Mouse (Mus musculus): ENCODE measurements around the gene Spata2. TPM values are rescaled to one million over a fixed set of nuclear protein-coding genes. Genes with fewer than 3 reads are reported as not detected.
A peak's percentile ranks its signal among the peaks of the same experiment; 100 is the strongest.

Spata2 gene
- polyA plus RNA-seq, 1 experiment from 2014 or later: 8.3 TPM

DNA sequence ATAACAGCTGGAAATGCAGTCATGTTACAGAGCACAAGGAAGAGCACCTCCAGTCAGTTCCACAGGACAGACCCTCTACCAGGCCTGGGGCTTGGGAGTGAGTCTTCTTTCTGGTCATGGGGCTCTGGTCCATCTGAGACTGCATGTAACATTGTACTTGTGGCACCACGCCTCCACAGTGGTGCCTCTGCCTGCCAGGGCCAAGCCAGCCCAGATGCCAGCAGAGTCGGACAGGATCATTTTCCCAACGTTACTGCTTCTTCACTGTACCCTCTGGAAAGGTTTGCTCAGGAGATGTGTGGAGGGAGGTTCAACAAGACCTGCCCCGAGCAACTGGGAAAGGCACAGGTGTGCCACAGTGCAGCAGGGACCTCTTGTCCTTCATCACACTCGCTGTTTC lies 23.0 kb upstream of the Spata2 start:
- Histone ChIP-seq H3K4me1 (ENCODE audit: control insufficient read depth, low read depth, low read length) (peaks cover 2% of the 10 kb centered on the region), H3K9me3 (replicated peaks; ENCODE audit: control insufficient read depth, low read length) (no peaks in the 10 kb centered on the region), H3K4me3 (ENCODE audit: low read depth, low read length) (no peak overlapping the region), H3K27ac (ENCODE audit: low read length) (no peak overlapping the region), H3K27me3 (ENCODE audit: control insufficient read depth, insufficient read depth, low read depth, low read length) (no peaks in the 10 kb centered on the region), H3K4me2 (ENCODE audit: low read depth, low read length) (no peak overlapping the region), H3K9ac (ENCODE audit: low read depth, low read length) (no peak overlapping the region), H3K36me3 (ENCODE audit: control insufficient read depth, insufficient read depth) (peaks cover 40% of the 10 kb centered on the region)
- ATAC-seq (ENCODE audit: low read depth): no peak
- 78% methylated on average over 5 of the region's 5 CpGs for WGBS (ENCODE audit: insufficient replicate concordance)

DNA sequence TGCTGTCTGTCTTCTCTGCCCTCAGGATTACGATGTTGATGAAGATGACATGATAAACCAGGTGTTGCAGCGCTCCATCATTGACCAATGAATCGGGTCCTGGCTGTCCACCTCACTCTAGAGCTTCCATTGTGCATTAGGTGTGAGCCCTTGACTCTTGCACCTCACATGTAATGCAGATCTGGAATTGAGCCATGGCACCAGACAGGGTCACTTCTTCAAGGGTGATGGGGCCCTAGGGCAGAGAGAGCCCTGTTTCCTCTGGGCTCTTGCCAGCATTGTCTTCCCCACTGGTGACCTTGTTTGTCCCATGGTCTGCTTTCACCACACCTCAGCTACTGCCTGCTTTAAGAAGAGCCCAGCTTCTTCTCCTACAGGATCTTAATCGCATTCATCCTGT lies 22.0 kb upstream of the Spata2 start:
- Histone ChIP-seq H3K4me2 (ENCODE audit: low read depth, low read length) (no peak overlapping the region), H3K9me3 (replicated peaks; ENCODE audit: control insufficient read depth, low read length) (no peaks in the 10 kb centered on the region), H3K27me3 (ENCODE audit: control insufficient read depth, insufficient read depth, low read depth, low read length) (no peaks in the 10 kb centered on the region), H3K36me3 (ENCODE audit: control insufficient read depth, insufficient read depth) (peaks cover 40% of the 10 kb centered on the region), H3K27ac (ENCODE audit: low read length) (no peak overlapping the region), H3K4me1 (ENCODE audit: control insufficient read depth, low read depth, low read length) (peaks cover 10% of the 10 kb centered on the region), H3K9ac (ENCODE audit: low read depth, low read length) (no peak overlapping the region), H3K4me3 (ENCODE audit: low read depth, low read length) (no peak overlapping the region)
- no peak for ATAC-seq (ENCODE audit: low read depth)
- 88% methylated on average over 4 of the region's 4 CpGs for WGBS (ENCODE audit: insufficient replicate concordance)

DNA sequence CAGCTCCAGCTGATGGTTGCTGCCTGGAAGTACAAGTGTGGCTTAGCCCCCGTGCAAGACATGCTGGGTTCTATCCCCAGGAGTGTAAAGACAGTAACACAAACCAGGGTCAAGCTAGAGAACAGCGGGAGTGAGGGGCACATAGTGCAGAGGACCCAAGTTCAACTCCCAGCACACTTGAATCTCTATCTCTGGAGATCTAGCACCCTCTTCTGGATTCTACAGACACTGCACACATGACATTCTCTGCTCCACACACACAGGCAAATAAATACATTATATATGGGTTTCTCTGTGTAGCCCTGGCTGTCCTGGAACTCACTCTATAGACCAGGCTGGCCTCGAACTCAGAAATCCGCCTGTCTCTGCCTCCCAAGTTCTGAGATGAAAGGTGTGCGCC lies 20.3 kb upstream of the Spata2 start:
- Histone ChIP-seq H3K4me3 (ENCODE audit: low read depth, low read length) (no peak overlapping the region), H3K27ac (ENCODE audit: low read length) (no peak overlapping the region), H3K4me2 (ENCODE audit: low read depth, low read length) (no peak overlapping the region), H3K9me3 (replicated peaks; ENCODE audit: control insufficient read depth, low read length) (no peaks in the 10 kb centered on the region), H3K4me1 (ENCODE audit: control insufficient read depth, low read depth, low read length) (peaks cover 10% of the 10 kb centered on the region), H3K36me3 (ENCODE audit: control insufficient read depth, insufficient read depth) (peaks cover 44% of the 10 kb centered on the region), H3K9ac (ENCODE audit: low read depth, low read length) (no peak overlapping the region), H3K27me3 (ENCODE audit: control insufficient read depth, insufficient read depth, low read depth, low read length) (no peaks in the 10 kb centered on the region)
- no peak for ATAC-seq (ENCODE audit: low read depth)
- WGBS (ENCODE audit: insufficient replicate concordance): 73% methylated on average over 5 of the region's 5 CpGs

DNA sequence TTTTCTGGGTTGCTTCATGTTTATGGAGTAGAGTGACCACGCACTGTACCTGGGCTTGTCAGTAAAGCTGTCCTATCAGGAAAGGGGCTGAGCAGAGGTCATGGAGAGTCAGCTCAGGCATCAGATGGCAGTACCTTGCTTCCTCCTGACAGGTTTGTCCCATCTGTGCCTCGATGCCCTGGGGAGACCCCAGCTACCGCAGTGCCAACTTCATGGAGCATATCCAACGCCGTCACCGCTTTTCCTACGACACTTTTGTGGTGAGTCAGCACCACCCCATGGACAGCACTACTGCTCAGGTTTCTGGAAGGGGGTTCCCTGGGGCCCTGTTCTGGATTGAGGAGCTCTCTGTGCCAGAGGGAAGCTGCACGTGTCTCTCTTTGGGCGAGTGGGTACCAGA lies 19.7 kb upstream of the Spata2 start:
- no peak overlapping the region for H3K9ac ChIP-seq (ENCODE audit: low read depth, low read length)
- no peaks in the 10 kb centered on the region for H3K27me3 ChIP-seq (ENCODE audit: control insufficient read depth, insufficient read depth, low read depth, low read length)
- no peak overlapping the region for H3K27ac ChIP-seq (ENCODE audit: low read length)
- peaks cover 44% of the 10 kb centered on the region for H3K36me3 ChIP-seq (ENCODE audit: control insufficient read depth, insufficient read depth)
- 88% methylated on average over 9 of the region's 9 CpGs for WGBS (ENCODE audit: insufficient replicate concordance)
- H3K4me3 ChIP-seq (ENCODE audit: low read depth, low read length): no peak overlapping the region
- ATAC-seq (ENCODE audit: low read depth): no peak
- H3K4me2 ChIP-seq (ENCODE audit: low read depth, low read length): no peak overlapping the region
- peaks cover 10% of the 10 kb centered on the region for H3K4me1 ChIP-seq (ENCODE audit: control insufficient read depth, low read depth, low read length)
- no peaks in the 10 kb centered on the region for H3K9me3 ChIP-seq (replicated peaks; ENCODE audit: control insufficient read depth, low read length)

DNA sequence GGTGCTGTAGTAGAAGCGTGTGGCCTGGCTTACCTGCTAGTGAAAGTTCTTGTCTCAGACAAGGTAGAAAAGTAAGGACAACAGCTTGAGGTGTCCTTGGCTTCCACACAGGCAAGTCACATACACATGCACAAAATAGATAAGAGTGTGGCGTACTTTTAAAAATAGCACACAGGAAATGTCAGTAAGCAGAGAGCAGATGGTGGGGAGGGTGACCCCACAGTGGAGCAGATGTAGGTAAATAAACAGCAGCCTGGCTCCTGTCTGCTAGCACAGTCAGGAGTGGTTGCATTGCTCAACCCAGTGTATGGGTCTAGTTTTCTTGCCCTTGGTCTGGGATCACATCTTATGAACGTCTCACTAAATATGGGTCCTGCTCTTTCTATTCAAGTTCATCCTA lies 17.8 kb upstream of the Spata2 start:
- Histone ChIP-seq H3K27ac (ENCODE audit: low read length) (peak overlapping the region; percentile 40; the same call in 1 of the 2 replicates), H3K4me3 (ENCODE audit: low read depth, low read length) (no peak overlapping the region), H3K4me1 (ENCODE audit: control insufficient read depth, low read depth, low read length) (peaks cover 20% of the 10 kb centered on the region), H3K27me3 (ENCODE audit: control insufficient read depth, insufficient read depth, low read depth, low read length) (no peaks in the 10 kb centered on the region), H3K36me3 (ENCODE audit: control insufficient read depth, insufficient read depth) (peaks cover 44% of the 10 kb centered on the region), H3K4me2 (ENCODE audit: low read depth, low read length) (no peak overlapping the region), H3K9ac (ENCODE audit: low read depth, low read length) (peak overlapping the region; percentile 13; the same call in 1 of the 2 replicates), H3K9me3 (replicated peaks; ENCODE audit: control insufficient read depth, low read length) (no peaks in the 10 kb centered on the region)
- ATAC-seq (ENCODE audit: low read depth): peak; percentile 73
- 18% methylated on average over 3 of the region's 3 CpGs for WGBS (ENCODE audit: insufficient replicate concordance)

DNA sequence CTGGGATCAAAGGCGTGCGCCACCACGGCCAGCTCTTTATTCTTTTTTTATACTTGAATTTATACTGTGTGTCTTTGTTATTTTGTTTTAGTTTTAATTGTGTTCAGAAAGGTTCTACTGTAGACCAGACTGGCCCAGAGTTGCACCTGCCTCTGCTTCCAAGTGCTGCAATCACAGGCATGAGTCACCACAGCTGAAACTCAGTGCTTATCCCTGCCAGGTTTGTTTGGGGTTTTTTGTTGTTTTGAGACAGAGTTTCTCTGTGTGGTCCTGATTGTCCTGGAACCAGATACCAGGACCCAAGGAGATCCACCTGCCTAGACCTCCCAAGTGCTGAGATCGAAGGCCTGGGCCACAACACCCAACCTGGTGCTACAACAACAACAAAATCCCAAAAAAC lies 15.9 kb upstream of the Spata2 start:
- no peak overlapping the region for H3K4me3 ChIP-seq (ENCODE audit: low read depth, low read length)
- H3K9me3 ChIP-seq (replicated peaks; ENCODE audit: control insufficient read depth, low read length): no peaks in the 10 kb centered on the region
- peaks cover 34% of the 10 kb centered on the region for H3K4me1 ChIP-seq (ENCODE audit: control insufficient read depth, low read depth, low read length)
- H3K36me3 ChIP-seq (ENCODE audit: control insufficient read depth, insufficient read depth): peaks cover 27% of the 10 kb centered on the region
- H3K27ac ChIP-seq (ENCODE audit: low read length): no peak overlapping the region
- no peak for ATAC-seq (ENCODE audit: low read depth)
- H3K27me3 ChIP-seq (ENCODE audit: control insufficient read depth, insufficient read depth, low read depth, low read length): no peaks in the 10 kb centered on the region
- WGBS (ENCODE audit: insufficient replicate concordance): 81% methylated on average over 4 of the region's 4 CpGs
- H3K9ac ChIP-seq (ENCODE audit: low read depth, low read length): no peak overlapping the region
- H3K4me2 ChIP-seq (ENCODE audit: low read depth, low read length): no peak overlapping the region

DNA sequence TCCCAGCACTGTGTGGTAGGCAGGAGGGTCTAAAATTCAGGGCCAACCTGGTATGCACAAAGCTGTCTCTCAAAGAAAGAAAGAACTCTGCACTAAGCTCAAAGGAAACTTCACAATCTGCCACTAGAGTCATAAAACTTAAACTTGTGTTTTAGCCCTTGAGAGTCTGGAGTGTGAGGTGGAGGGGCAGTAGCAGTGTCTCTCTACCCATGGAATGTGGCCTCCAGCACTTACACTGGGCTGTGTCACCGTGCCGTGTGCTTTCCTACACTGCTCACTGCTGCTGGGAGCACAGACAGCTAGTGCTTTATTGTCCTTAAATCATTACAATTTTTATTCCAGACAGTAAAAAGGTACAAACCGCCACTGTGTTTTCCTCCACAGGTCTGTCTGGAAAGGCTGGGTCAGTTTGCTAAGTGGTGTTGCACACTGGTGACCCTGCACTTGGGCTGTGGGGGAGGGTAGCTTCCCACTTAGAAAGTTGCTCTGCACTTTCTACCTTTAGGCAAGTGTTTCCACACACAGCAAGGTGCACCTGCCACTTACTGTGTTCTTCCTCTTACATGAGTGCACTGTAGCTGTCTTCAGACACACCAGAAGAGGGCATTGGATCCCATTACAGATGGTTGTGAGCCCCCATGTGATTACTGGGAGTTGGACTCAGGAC lies 15.2 kb upstream of the Spata2 start:
- Histone ChIP-seq H3K27ac (ENCODE audit: low read length) (no peak overlapping the region), H3K36me3 (ENCODE audit: control insufficient read depth, insufficient read depth) (peaks cover 23% of the 10 kb centered on the region), H3K4me3 (ENCODE audit: low read depth, low read length) (no peak overlapping the region), H3K4me1 (ENCODE audit: control insufficient read depth, low read depth, low read length) (peaks cover 34% of the 10 kb centered on the region), H3K4me2 (ENCODE audit: low read depth, low read length) (no peak overlapping the region), H3K9ac (ENCODE audit: low read depth, low read length) (no peak overlapping the region), H3K9me3 (replicated peaks; ENCODE audit: control insufficient read depth, low read length) (no peaks in the 10 kb centered on the region), H3K27me3 (ENCODE audit: control insufficient read depth, insufficient read depth, low read depth, low read length) (no peaks in the 10 kb centered on the region)
- no peak for ATAC-seq (ENCODE audit: low read depth)
- WGBS (ENCODE audit: insufficient replicate concordance): 79% methylated on average over 3 of the region's 3 CpGs

DNA sequence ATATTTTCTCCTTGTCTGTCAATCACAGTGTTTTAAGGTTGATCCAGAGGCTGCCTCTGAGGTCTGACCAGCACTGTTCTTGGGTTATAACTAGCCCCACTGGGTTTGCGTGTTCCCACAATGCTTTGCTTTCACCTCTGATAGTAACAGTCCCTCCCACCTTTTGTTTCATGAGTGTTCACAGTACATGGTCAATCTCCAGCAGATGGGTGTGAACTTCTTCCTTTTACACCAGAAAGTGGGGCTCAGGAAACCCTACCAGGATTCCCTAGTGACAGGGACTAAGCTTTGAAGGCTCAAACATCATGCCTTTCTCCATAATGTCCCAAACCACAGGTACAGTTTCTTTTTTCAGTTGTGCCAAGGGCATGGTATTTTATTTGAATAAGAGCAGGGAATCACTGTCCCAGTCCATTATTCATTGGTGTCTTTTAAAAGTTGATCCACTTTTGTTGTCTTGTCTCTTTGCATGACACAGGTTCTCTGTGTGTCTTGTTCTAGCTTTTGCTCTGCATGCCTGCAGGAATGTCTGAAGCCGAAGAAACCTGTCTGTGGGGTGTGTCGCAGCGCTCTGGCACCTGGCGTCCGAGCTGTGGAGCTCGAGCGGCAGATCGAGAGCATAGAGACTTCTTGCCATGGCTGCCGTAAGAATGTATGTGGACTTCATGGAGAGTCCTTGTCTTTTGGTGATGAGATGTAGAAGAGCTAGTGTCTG lies 14.0 kb upstream of the Spata2 start:
- ATAC-seq (ENCODE audit: low read depth): no peak
- Histone ChIP-seq H3K36me3 (ENCODE audit: control insufficient read depth, insufficient read depth) (peaks cover 12% of the 10 kb centered on the region), H3K4me3 (ENCODE audit: low read depth, low read length) (no peak overlapping the region), H3K9me3 (replicated peaks; ENCODE audit: control insufficient read depth, low read length) (no peaks in the 10 kb centered on the region), H3K4me1 (ENCODE audit: control insufficient read depth, low read depth, low read length) (peaks cover 39% of the 10 kb centered on the region), H3K9ac (ENCODE audit: low read depth, low read length) (no peak overlapping the region), H3K27me3 (ENCODE audit: control insufficient read depth, insufficient read depth, low read depth, low read length) (no peaks in the 10 kb centered on the region), H3K27ac (ENCODE audit: low read length) (no peak overlapping the region), H3K4me2 (ENCODE audit: low read depth, low read length) (no peak overlapping the region)
- 86% methylated on average over 10 of the region's 10 CpGs for WGBS (ENCODE audit: insufficient replicate concordance)

DNA sequence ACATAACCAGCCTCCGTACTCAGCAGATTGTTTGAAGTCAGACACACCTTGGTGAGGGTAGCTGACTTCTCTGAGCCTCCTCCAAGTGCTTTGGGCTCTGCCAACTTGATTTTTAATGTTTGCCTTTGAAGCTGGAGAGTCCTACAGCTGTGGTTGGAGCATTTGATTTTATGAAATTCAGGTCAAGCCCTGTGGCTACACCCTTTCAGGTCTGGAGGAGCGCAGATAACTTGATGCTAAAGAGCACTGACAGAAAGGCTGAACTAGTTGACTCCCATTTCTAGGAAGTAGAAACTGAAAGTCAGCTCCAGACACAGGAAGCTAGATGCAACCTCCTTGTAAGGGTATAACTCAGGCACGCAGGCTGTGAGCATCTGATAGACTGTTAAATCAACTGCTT lies 12.4 kb upstream of the Spata2 start:
- H3K9me3 ChIP-seq (replicated peaks; ENCODE audit: control insufficient read depth, low read length): no peaks in the 10 kb centered on the region
- peak overlapping the region; percentile 14 for H3K27ac ChIP-seq (ENCODE audit: low read length)
- peak; percentile 4; the same call in 1 of the 2 replicates for ATAC-seq (ENCODE audit: low read depth)
- H3K9ac ChIP-seq (ENCODE audit: low read depth, low read length): no peak overlapping the region; the same call in 1 of the 2 replicates
- peaks cover 8% of the 10 kb centered on the region for H3K36me3 ChIP-seq (ENCODE audit: control insufficient read depth, insufficient read depth)
- H3K27me3 ChIP-seq (ENCODE audit: control insufficient read depth, insufficient read depth, low read depth, low read length): no peaks in the 10 kb centered on the region
- peak overlapping the region; percentile 67 for H3K4me2 ChIP-seq (ENCODE audit: low read depth, low read length)
- H3K4me1 ChIP-seq (ENCODE audit: control insufficient read depth, low read depth, low read length): peaks cover 32% of the 10 kb centered on the region
- 36% methylated on average over 3 of the region's 3 CpGs for WGBS (ENCODE audit: insufficient replicate concordance)
- peak overlapping the region; percentile 14; the same call in 1 of the 2 replicates for H3K4me3 ChIP-seq (ENCODE audit: low read depth, low read length)

Data from liver, embryonic 16.5 days (tissue).